Mouse (Mus musculus) heart, embryonic 14.5 days (tissue): ENCODE results near the gene Spsb4. TPM values are rescaled to one million over a fixed set of nuclear protein-coding genes. Genes with fewer than 3 reads are reported as not detected.

Experiments used
- ATAC-seq: fragments of 200-750 bp; cut with Nextera tagmentation; 2 replicates; pipeline ENCODE4 v1.8.0; 2017; ENCODE audit warnings: low read depth, moderate TSS enrichment; ENCODE audit not compliant: insufficient number of reproducible peaks, insufficient read depth, low FRiP score
- H3K27ac ChIP-seq, 2 experiments: fragments of 200-500 bp in 1 of 2; fragments of 300-500 bp in 1 of 2; sonication (generic) in 1 of 2; replicated peaks in 1 of 2; 2 replicates each; pipeline ENCODE4 v1.5.1; 2012 to 2014; ENCODE audit warnings: low read depth in 2 of 2, low read length in 2 of 2, control low read depth in 1 of 2, mild to moderate bottlenecking in 1 of 2, mixed read lengths in 1 of 2; ENCODE audit not compliant: control insufficient read depth in 1 of 2, insufficient read depth in 1 of 2
- H3K27me3 ChIP-seq: fragments of 300-500 bp; sonication (generic); 2 replicates; pipeline ENCODE4 v1.6.1; 2014; ENCODE audit warnings: mild to moderate bottlenecking, low read length, control low read depth; ENCODE audit not compliant: control insufficient read depth, insufficient read depth
- H3K36me3 ChIP-seq: fragments of 300-500 bp; sonication (generic); 2 replicates; pipeline ENCODE4 v1.6.1; 2014; ENCODE audit warnings: mild to moderate bottlenecking, control low read depth, low read length, mixed read lengths; ENCODE audit not compliant: control insufficient read depth, insufficient read depth
- H3K4me1 ChIP-seq, 2 experiments: fragments of 200-500 bp in 1 of 2; fragments of 300-500 bp in 1 of 2; sonication (generic) in 1 of 2; 2 replicates each; pipeline ENCODE4 v1.6.1; 2012 to 2014; ENCODE audit warnings: low read length in 2 of 2, control low read depth in 1 of 2, mixed read lengths in 1 of 2; ENCODE audit not compliant: control insufficient read depth in 2 of 2, insufficient read depth in 2 of 2
- H3K4me2 ChIP-seq: fragments of 300-500 bp; sonication (generic); 2 replicates; pipeline ENCODE4 v1.6.1; 2014; ENCODE audit warnings: mild to moderate bottlenecking, low read length
- H3K4me3 ChIP-seq, 2 experiments: fragments of 200-500 bp in 1 of 2; fragments of 300-500 bp in 1 of 2; sonication (generic) in 1 of 2; 2 replicates each; pipeline ENCODE4 v1.5.1; 2012 to 2014; ENCODE audit warnings: low read length in 2 of 2, mild to moderate bottlenecking in 2 of 2, control low read depth in 1 of 2, low read depth in 1 of 2, moderate library complexity in 1 of 2; ENCODE audit not compliant: control insufficient read depth in 1 of 2, insufficient read depth in 1 of 2
- H3K9ac ChIP-seq: fragments of 300-500 bp; sonication (generic); 2 replicates; pipeline ENCODE4 v1.6.1; 2014; ENCODE audit warnings: mild to moderate bottlenecking, low read length
- H3K9me3 ChIP-seq: fragments of 300-500 bp; sonication (generic); 2 replicates; pipeline ENCODE4 v1.6.1; 2016; ENCODE audit warnings: low read length, control low read depth; ENCODE audit not compliant: control insufficient read depth
- WGBS: fragments of 180-500 bp; shearing (Covaris S2); extraction: QIAGEN DNeasy Blood & Tissue Kit; methylation state at CpG from one replicate; pipeline ENCODE4 v1.1.7; 2014; 5-methylcytosine and 5-hydroxymethylcytosine counted together
- polyA plus RNA-seq: library from polyadenylated mRNA; unstranded; fragments of >200 nt; fragmentation: Nextera tagmentation; extraction: Ambion mirVana; gene quantifications from 2 replicates; pipeline ENCODE4 v1.2.1, GENCODE M21; 2014

The Spsb4 gene
- polyA plus RNA-seq, 1 experiment from 2014 or later: 41.9 TPM

DNA sequence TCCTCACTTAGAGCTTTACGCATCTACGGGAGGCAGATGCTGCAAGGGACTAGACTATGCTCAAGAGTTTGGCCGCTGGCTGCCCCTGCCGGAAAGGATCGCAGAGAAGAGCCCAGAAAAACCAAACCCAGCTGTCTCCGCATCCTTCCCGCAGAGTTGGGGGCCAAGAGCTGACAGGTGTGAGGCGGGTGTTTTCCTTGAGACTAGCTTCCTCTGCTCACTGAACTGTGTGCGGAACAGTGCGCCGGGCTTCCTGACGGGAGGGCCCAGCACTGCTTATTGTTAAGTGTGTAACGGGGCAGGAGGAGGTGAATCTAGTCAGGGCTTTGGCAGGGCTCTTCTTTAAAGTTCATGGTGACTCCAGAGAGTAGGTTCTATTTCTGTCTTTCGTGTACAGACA lies 37.3 kb upstream of the Spsb4 start:
- Histone ChIP-seq H3K9ac (no peak overlapping the region), H3K27me3 (no peaks in the 10 kb centered on the region), H3K27ac (no peak overlapping the region), H3K9me3 (no peaks in the 10 kb centered on the region), H3K4me3 (no peak overlapping the region), H3K36me3 (no peaks in the 10 kb centered on the region), H3K4me2 (no peak overlapping the region), H3K4me1 (peaks cover 13 to 15% of the 10 kb centered on the region in 2 experiments)
- WGBS: 64% methylated on average over 14 of the region's 14 CpGs
- ATAC-seq: no peak

DNA sequence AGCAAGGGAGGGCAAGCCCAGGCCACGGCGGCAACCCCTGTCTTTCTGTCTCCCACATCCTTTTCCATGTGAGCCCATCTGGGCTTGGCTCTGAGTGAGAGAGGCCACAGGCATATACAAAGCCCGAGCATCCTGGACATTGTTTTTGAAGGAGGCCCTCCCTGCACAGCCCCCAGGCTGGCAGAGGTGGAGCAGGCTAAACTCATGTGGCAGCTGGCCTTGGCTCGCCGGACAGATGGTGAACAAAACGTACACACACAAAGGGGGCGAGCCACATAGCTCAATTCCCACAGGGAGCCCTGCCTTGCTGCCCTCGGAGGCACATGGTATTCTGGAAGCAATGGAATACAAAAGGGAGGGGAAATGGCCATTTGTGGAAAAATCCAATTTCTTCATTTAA lies 32.5 kb upstream of the Spsb4 start:
- Histone ChIP-seq H3K4me1 (peaks cover 4 to 5% of the 10 kb centered on the region in 2 experiments; a peak in 3 of 4 replicates), H3K27ac (no peak overlapping the region), H3K4me2 (no peak overlapping the region), H3K4me3 (no peak overlapping the region), H3K36me3 (no peaks in the 10 kb centered on the region), H3K9me3 (peaks cover 6% of the 10 kb centered on the region; the same call in 1 of the 2 replicates), H3K9ac (no peak overlapping the region), H3K27me3 (no peaks in the 10 kb centered on the region)
- ATAC-seq: no peak
- WGBS: 58% methylated on average over 8 of the region's 8 CpGs

DNA sequence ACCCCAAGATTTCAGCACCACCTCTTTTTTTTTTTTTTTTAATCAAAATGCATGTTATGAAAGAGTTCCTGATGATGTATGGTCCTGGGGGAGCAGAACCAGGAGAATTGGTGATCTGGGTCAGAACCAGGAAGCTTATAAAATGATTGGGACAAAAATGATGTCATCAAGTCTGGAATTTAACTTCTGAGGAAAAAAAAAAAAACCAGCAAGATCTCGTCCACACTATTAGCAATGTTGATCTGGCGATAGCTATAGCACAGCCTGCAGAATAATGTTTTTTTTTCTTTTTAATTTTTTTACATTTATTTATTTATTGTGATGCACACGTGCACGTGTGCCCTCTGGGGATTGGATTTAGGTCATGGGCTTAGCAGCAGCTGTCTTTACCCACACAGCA lies 27.6 kb upstream of the Spsb4 start:
- Histone ChIP-seq H3K4me3 (no peak overlapping the region), H3K4me2 (no peak overlapping the region), H3K27me3 (no peaks in the 10 kb centered on the region), H3K9me3 (peaks cover 6% of the 10 kb centered on the region; the same call in 1 of the 2 replicates), H3K27ac (no peak overlapping the region), H3K4me1 (no peaks in the 10 kb centered on the region), H3K9ac (no peak overlapping the region), H3K36me3 (no peaks in the 10 kb centered on the region)
- WGBS: 83% methylated on average over 4 of the region's 4 CpGs
- ATAC-seq: no peak

DNA sequence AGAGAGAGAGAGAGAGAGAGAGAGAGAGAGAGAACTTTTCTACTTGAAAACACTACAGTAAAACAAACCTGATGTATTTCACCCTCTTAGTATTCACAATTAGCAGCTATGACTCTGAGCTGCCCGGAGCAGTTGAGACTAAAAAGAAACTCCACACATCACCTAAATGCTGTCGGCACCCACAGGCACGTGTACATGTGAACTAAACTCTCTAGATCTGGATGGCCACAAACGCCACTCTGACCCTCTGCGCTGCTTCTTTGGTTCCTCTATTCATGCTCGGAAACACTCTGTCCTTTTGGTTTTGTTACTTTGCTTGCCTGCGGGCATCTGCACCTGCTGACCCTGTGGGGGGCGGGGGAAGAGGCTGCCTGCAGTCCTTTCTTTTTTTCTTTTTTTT lies 23.0 kb upstream of the Spsb4 start:
- Histone ChIP-seq H3K4me3 (no peak overlapping the region), H3K9ac (no peak overlapping the region), H3K36me3 (no peaks in the 10 kb centered on the region), H3K9me3 (no peaks in the 10 kb centered on the region), H3K4me1 (peaks cover 0 to 3% of the 10 kb centered on the region in 2 experiments; a peak in 1 of 4 replicates), H3K27me3 (no peaks in the 10 kb centered on the region), H3K27ac (no peak overlapping the region), H3K4me2 (no peak overlapping the region)
- 59% methylated on average over 8 of the region's 8 CpGs for WGBS
- ATAC-seq: no peak

- no peaks in the 10 kb centered on the region for H3K9me3 ChIP-seq
- 78% methylated on average over 3 of the region's 3 CpGs for WGBS
- H3K36me3 ChIP-seq: no peaks in the 10 kb centered on the region
- H3K4me2 ChIP-seq: no peak overlapping the region
- H3K27me3 ChIP-seq: no peaks in the 10 kb centered on the region
- H3K9ac ChIP-seq: no peak overlapping the region
- no peak for ATAC-seq
- H3K4me1 ChIP-seq: peaks cover 0 to 3% of the 10 kb centered on the region in 2 experiments; a peak in 1 of 4 replicates
- H3K27ac ChIP-seq: no peak overlapping the region
- no peak overlapping the region for H3K4me3 ChIP-seq
Measured at GRCm38 (mm10) chr9:97038010-97038409, 19.4 kb upstream of the Spsb4 start.

DNA sequence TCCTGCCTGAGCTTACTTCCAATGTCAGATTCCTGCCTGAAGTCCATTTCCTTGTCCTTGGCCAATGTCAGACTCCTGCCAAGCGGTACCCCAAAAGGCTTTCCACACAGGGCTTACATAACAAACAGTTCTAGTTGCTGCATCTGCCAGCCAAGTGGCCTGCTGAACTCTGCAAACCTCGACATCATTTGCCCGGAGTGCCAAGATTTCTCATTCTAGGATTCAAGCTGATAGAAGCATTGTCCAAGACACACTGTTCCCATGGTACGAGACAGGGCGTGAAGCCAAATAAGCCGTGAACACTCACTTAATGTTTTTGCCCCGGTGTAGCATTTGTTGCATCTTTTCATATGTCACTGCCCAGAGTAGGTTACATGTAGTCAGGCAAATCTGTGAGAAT lies 18.0 kb upstream of the Spsb4 start:
- H3K9ac ChIP-seq: no peak overlapping the region
- no peak overlapping the region for H3K4me2 ChIP-seq
- peaks cover 0 to 3% of the 10 kb centered on the region in 2 experiments; a peak in 1 of 4 replicates for H3K4me1 ChIP-seq
- H3K27me3 ChIP-seq: no peaks in the 10 kb centered on the region
- H3K36me3 ChIP-seq: no peaks in the 10 kb centered on the region
- no peak overlapping the region for H3K27ac ChIP-seq
- 79% methylated on average over 7 of the region's 7 CpGs for WGBS
- no peak overlapping the region for H3K4me3 ChIP-seq
- no peaks in the 10 kb centered on the region for H3K9me3 ChIP-seq
- ATAC-seq: no peak

- Histone ChIP-seq H3K9me3 (0 out of 2 replicates have a peak, but pooled peaks cover 3% of the 10 kb centered on the region), H3K27me3 (no peaks in the 10 kb centered on the region), H3K4me1 (0 out of 4 replicates have a peak, but pooled peaks cover 0 to 3% of the 10 kb centered on the region in 2 experiments), H3K27ac (no peak overlapping the region), H3K9ac (no peak overlapping the region), H3K4me3 (no peak overlapping the region), H3K4me2 (no peak overlapping the region), H3K36me3 (no peaks in the 10 kb centered on the region)
- WGBS: 76% methylated on average over 12 of the region's 12 CpGs
- no peak for ATAC-seq
Measured at GRCm38 (mm10) chr9:97027361-97027760, 8.7 kb upstream of the Spsb4 start.

DNA sequence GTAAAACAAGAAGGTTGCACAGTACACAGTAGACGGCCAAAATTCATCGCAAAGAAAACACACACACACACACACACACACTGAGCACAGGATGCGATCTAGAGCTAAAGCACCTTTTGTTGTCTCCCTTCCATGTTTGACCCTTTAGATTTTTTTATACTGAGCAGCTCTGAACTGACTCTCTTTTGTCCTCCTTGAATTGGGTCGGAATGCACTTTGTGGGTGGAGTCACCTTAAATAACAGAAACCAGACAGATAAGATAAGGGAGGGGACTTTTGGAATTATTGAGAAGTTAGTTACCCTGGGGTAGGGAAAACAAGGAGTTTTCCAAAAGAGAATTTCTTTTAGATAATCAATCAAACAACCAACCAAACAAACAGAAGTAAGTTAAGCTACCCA lies 7.4 kb upstream of the Spsb4 start:
- Histone ChIP-seq H3K9me3 (0 out of 2 replicates have a peak, but pooled peaks cover 3% of the 10 kb centered on the region), H3K4me3 (no peak overlapping the region), H3K36me3 (no peaks in the 10 kb centered on the region), H3K27me3 (no peaks in the 10 kb centered on the region; the same call in 1 of the 2 replicates), H3K4me2 (no peak overlapping the region), H3K4me1 (0 out of 4 replicates have a peak, but pooled peaks cover 0 to 3% of the 10 kb centered on the region in 2 experiments), H3K27ac (no peak overlapping the region), H3K9ac (no peak overlapping the region)
- 76% methylated on average over 4 of the region's 4 CpGs for WGBS
- ATAC-seq: no peak
